Mouse (Mus musculus): ENCODE results near the gene Dcbld1.
"Not testable (repeated sequence)": the region's sequence is repeated elsewhere in the genome, so short reads cannot be mapped to it uniquely, and the experiment has no call there.

Dcbld1 gene

GRCm38 (mm10) chr10:52260209-52260608 lies 26.8 kb downstream of the Dcbld1 start:
- no peak for DNase-seq (ENCODE audit: low read depth)

GRCm38 (mm10) chr10:52264162-52264561 lies 30.7 kb downstream of the Dcbld1 start:
- no peak for DNase-seq (ENCODE audit: low read depth)

GRCm38 (mm10) chr10:52268879-52269278 lies 35.5 kb downstream of the Dcbld1 start:
- DNase-seq (ENCODE audit: low read depth) = no peak

GRCm38 (mm10) chr10:52271385-52271784 lies 38.0 kb downstream of the Dcbld1 start:
- no peak for DNase-seq (ENCODE audit: low read depth)

- DNase-seq (ENCODE audit: low read depth) = no peak
Measured at GRCm38 (mm10) chr10:52273012-52273411, 39.6 kb downstream of the Dcbld1 start.

GRCm38 (mm10) chr10:52274001-52274909 lies 40.8 kb downstream of the Dcbld1 start:
- DNase-seq (ENCODE audit: low read depth) = no peak

GRCm38 (mm10) chr10:52274910-52275604 lies 41.6 kb downstream of the Dcbld1 start:
- no peak for DNase-seq (ENCODE audit: low read depth)

GRCm38 (mm10) chr10:52276579-52276978 lies 43.2 kb downstream of the Dcbld1 start:
- no peak for DNase-seq (ENCODE audit: low read depth)

GRCm38 (mm10) chr10:52277564-52277963 lies 44.1 kb downstream of the Dcbld1 start:
- DNase-seq (ENCODE audit: low read depth) = not testable (repeated sequence)

- no peak for DNase-seq (ENCODE audit: low read depth)
Measured at GRCm38 (mm10) chr10:52278011-52278434, 44.6 kb downstream of the Dcbld1 start.

GRCm38 (mm10) chr10:52278866-52279265 lies 45.4 kb downstream of the Dcbld1 start:
- no peak for DNase-seq (ENCODE audit: low read depth)

GRCm38 (mm10) chr10:52279876-52280275 lies 46.5 kb downstream of the Dcbld1 start:
- no peak for DNase-seq (ENCODE audit: low read depth)

- no peak for DNase-seq (ENCODE audit: low read depth)
Measured at GRCm38 (mm10) chr10:52280623-52281022, 47.2 kb downstream of the Dcbld1 start.

- DNase-seq (ENCODE audit: low read depth) = no peak
Measured at GRCm38 (mm10) chr10:52281337-52281736, 47.9 kb downstream of the Dcbld1 start.

GRCm38 (mm10) chr10:52284578-52284977 lies 51.2 kb downstream of the Dcbld1 start:
- no peak for DNase-seq (ENCODE audit: low read depth)

- DNase-seq (ENCODE audit: low read depth) = no peak
Measured at GRCm38 (mm10) chr10:52287852-52288533, 54.6 kb downstream of the Dcbld1 start.

- no peak for DNase-seq (ENCODE audit: low read depth)
Measured at GRCm38 (mm10) chr10:52289261-52289660, 55.8 kb downstream of the Dcbld1 start.

GRCm38 (mm10) chr10:52292391-52292790 lies 59.0 kb downstream of the Dcbld1 start:
- not testable (repeated sequence) for DNase-seq (ENCODE audit: low read depth)

- no peak for DNase-seq (ENCODE audit: low read depth)
Measured at GRCm38 (mm10) chr10:52293921-52294577, 60.6 kb downstream of the Dcbld1 start.

- DNase-seq (ENCODE audit: low read depth) = no peak
Measured at GRCm38 (mm10) chr10:52295934-52296333, 62.5 kb downstream of the Dcbld1 start.

GRCm38 (mm10) chr10:52298568-52298967 lies 65.1 kb downstream of the Dcbld1 start:
- DNase-seq (ENCODE audit: low read depth) = not testable (repeated sequence)

GRCm38 (mm10) chr10:52301766-52302165 lies 68.3 kb downstream of the Dcbld1 start:
- DNase-seq (ENCODE audit: low read depth) = no peak

Measured in induced T-regulatory cell, adult 2 months (primary cell).